Mouse (Mus musculus) liver, postnatal 0 days (tissue): ENCODE measurements around the gene Iqgap3.

ENCODE experiments used
- CTCF ChIP-seq: sonication (generic); IDR thresholded peaks from 2 replicates; pipeline ENCODE4 v1.5.1; 2016; ENCODE audit warnings: antibody characterized with exemption, low read depth
- EP300 ChIP-seq: IDR thresholded peaks from 2 replicates; pipeline ENCODE4 v1.6.1; 2016; ENCODE audit warnings: antibody characterized with exemption, low read depth, mild to moderate bottlenecking

DNA sequence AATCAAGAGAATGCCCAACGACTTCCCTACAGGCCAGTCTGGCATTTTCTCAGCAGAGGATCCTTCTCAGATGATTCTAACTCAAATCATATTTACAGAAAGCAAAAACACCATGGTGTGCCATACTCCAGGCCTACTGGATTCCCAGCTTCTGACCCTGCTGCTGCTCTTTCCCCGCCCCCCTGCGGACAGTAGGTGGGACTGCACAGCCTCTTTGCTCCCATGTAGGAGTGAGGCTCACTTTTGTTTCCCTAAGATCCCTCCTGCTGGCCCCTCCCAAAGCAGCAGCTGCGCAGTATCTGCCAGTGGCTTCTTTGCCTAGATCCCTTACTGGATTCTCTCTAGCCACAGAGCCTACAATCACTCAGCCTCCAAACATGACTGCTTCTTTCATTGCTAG lies 24.4 kb downstream of the Iqgap3 start:
- TF ChIP-seq EP300 (no peak), CTCF (no peak)
